Mouse (Mus musculus) adrenal gland, adult 18-20 months (tissue): Measurements from ENCODE around the gene Nfic. TPM values are rescaled to one million over a fixed set of nuclear protein-coding genes. Genes with fewer than 3 reads are reported as not detected.
A peak's percentile ranks its signal among the peaks of the same experiment; 100 is the strongest.

Source experiments
- DNase-seq, 2 experiments: peaks; one replicate each; pipeline ENCODE4 v3.0.0; 2021 to 2022; ENCODE audit warnings: low spot score in 2 of 2
- long read RNA-seq, 2 experiments: library from polyadenylated mRNA; stranded (forward); transcript quantifications; one replicate each; pipeline ENCODE4 v2.0.0; 2021
- total RNA-seq, 2 experiments: library from RNA; stranded (reverse); gene quantifications; 1 replicate in 1 of 2; 2 replicates in 1 of 2; pipeline ENCODE4 v1.2.3; 2021

Gene Nfic
- total RNA-seq: 10 to 100 TPM; 69.1 to 78.7 TPM
- long read RNA-seq, experiment 1, full-length matches to known transcripts: 12 of 27 reads
- long read RNA-seq, experiment 1, partial matches to known transcripts: 8 of 27 reads
- long read RNA-seq, experiment 1, other reads (novel, unspliced or antisense): 7 of 27 reads
- long read RNA-seq, experiment 2, full-length matches to known transcripts: 35 of 62 reads
- long read RNA-seq, experiment 2, partial matches to known transcripts: 4 of 62 reads
- long read RNA-seq, experiment 2, other reads (novel, unspliced or antisense): 23 of 62 reads

GRCm38 (mm10) chr10:81455181-81455895 is at the start of gene Nfic:
Gene Nfic, minus strand, starts transcription at chr10:81455635.
- DNase-seq: no peak

DNA sequence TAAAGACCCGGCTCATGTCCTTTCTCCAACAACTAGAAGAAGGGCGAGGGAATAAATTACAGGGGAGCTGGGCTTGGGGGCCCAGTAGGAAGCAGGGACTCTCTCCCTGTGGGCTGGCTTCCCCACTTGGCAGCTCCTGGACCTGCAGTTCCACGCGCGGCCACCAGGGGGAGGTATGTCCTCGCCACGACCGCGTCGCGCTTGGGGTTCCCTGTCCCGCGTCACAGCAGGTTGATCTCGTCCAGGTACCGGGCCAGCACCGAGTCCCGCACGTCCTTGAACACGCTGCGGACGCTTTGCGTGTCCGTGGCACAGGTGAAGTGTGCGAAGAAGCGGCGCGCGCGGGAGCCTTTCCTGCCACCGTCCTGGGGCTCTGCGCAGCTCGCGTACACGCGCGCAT is 47.2 kb upstream of the Nfic start:
- DNase-seq: peak; percentile 96 to 97

GRCm38 (mm10) chr10:81501863-81502262 is 46.4 kb upstream of the Nfic start:
- DNase-seq: no peak

DNA sequence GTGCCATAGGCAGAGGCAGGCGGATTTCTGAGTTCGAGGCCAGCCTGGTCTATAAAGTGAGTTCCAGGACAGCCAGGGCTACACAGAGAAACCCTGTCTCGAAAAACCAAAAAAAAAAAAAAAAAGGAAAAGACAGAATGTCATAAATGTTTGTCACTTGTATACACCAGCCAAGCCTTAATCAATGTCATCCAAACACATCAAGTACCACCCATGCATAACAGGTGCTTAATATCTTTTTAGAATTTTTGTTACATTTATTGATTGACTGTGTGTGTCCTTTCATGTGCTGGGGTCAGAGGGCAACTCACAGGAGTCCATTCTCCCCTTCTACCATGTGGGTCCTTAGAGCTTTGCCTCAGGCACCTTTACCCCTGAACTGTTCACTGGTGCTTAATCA is 44.6 kb upstream of the Nfic start, which contains the start of gene S1pr4:
Gene S1pr4 (minus strand): TSS at position 101 of the 400 bp plus-strand sequence.
- no peak for DNase-seq

- no peak for DNase-seq
Measured at GRCm38 (mm10) chr10:81499250-81499901, 43.9 kb upstream of the Nfic start.

DNA sequence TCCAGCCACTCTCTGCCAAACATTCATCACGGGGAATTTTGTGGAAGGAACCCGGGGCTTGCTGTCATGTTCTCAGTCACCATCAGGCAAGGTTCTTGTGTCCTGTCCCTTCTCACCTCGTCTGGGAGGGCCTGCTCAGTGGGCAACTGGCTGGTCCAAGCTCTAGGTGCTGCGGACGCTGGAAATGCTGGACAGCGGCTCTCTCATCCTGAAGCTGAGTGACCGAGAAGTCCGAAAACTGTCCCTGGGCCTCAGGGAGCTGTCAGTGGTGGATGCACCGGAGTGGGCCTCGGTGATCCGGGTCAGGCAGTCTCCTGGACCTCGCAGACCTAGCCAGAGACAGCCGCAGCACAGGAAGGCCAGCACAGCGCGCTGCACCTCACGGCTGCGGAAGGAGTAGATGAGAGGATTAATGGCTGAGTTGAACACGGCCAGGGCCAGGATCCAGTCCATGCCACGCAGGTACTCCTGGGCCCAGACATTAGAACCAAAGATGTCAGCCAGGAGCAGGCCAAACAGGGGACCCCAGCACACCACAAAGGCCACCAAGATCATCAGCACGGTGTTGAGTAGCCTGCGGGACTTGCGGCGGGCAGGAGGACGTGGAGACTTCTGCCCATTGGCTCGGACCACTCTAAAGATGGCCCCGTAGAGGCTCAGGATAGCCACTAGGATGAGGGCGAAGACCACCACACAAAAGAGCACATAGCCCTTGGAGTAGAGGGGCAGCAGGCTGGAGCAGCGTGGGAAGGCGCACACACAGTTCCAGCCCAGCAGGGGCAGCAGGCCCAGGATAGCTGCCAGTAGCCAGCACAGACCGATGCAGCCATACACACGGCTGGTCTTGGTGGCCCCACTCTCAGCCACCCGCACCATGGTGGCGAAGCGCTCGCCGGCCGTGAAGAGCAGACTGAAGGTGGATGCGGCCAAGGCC is 43.1 kb upstream of the Nfic start:
- DNase-seq: no peak

DNA sequence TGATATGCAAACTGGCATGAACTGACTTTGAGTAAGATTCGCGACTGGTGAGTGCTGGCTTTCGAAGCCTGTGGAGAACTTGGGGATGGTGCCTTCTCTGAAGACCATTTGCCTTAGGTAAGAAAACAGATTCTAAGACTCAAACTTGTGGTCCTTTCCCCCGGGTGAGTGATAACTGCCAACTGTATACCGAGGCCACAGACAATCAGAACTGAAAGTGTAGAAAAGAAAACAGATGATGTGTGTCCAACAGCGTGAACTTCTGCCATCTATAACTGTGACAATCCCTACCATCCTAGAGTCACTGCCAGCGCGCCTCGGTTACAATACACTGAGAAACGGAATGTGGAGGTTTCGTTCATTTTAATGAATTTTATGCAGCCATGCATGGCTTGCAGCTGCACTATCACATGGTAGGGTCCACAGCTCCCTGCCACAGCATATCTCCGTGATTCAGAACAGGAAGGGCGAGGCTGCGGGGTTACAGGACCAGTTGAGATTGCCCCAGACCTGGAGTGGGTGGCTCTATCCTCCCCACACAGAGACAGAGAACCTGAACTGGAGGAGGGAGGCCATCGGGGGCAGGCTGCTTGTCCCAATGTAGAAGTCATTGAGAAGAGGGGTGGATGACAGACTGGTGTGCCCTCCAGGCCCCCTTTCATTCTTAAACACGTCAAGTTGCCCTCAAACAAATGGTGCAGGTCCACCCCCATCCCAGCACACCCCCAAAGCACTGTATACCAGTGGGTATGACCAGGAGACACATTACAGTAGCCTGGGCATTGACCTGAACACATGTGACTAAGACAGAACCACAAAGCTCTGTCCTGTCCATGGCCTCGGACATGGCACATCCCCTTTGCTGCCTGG is 42.2 kb upstream of the Nfic start:
- DNase-seq: no peak

GRCm38 (mm10) chr10:81496969-81497368 is 41.5 kb upstream of the Nfic start:
- no peak for DNase-seq

- DNase-seq: peak; percentile 94
Measured at GRCm38 (mm10) chr10:81496264-81496901, 40.9 kb upstream of the Nfic start, which contains the start of gene Ncln. Gene Ncln, minus strand, starts transcription at chr10:81496392.

GRCm38 (mm10) chr10:81495616-81496263 is 40.3 kb upstream of the Nfic start:
- DNase-seq: no peak

- no peak for DNase-seq
Measured at GRCm38 (mm10) chr10:81495151-81495550, 39.7 kb upstream of the Nfic start.

GRCm38 (mm10) chr10:81494260-81495041 is 39.0 kb upstream of the Nfic start:
- no peak for DNase-seq

GRCm38 (mm10) chr10:81493601-81494220 is 38.3 kb upstream of the Nfic start:
- DNase-seq: no peak

GRCm38 (mm10) chr10:81492606-81493240 is 37.3 kb upstream of the Nfic start:
- DNase-seq: no peak

GRCm38 (mm10) chr10:81491018-81491417 is 35.6 kb upstream of the Nfic start:
- no peak for DNase-seq

- DNase-seq: no peak
Measured at GRCm38 (mm10) chr10:81489941-81490340, 34.5 kb upstream of the Nfic start.

- no peak for DNase-seq
Measured at GRCm38 (mm10) chr10:81488081-81488480, 32.6 kb upstream of the Nfic start.
